Mouse (Mus musculus) myocyte (in vitro differentiated cells): ENCODE measurements at regions not wholly inside any gene's neighbourhood (a gene's known extent, or its start where the extent isn't known, plus 50 kb on each side); places are given as distances from the start of the nearest gene placed in this dataset.

ENCODE experiments used
- E2F4 ChIP-seq: IDR thresholded peaks from one replicate; pipeline ENCODE4 v1.6.1; 2011; ENCODE audit warnings: mild to moderate bottlenecking, control low read depth, moderate library complexity; ENCODE audit not compliant: insufficient read depth
- MYOD1 ChIP-seq, 3 experiments: IDR thresholded peaks; one replicate each; pipeline ENCODE4 v1.6.1; 2011; ENCODE audit warnings: control low read depth in 2 of 3, low read depth in 2 of 3, mild to moderate bottlenecking in 2 of 3, moderate library complexity in 1 of 3; ENCODE audit not compliant: insufficient read length in 2 of 3, control insufficient read depth in 1 of 3
- MYOG ChIP-seq, 3 experiments: IDR thresholded peaks; one replicate each; pipeline ENCODE4 v1.6.1; 2011; ENCODE audit warnings: control low read depth in 2 of 3, low read depth in 2 of 3, mild to moderate bottlenecking in 2 of 3; ENCODE audit not compliant: insufficient read length in 2 of 3, control insufficient read depth in 1 of 3, insufficient read depth in 1 of 3
- POLR2A ChIP-seq: IDR thresholded peaks from one replicate; pipeline ENCODE4 v1.6.1; 2011; ENCODE audit warnings: low read depth, mild to moderate bottlenecking, control low read depth, moderate library complexity; ENCODE audit not compliant: insufficient read length
- POLR2AphosphoS2 ChIP-seq: IDR thresholded peaks from one replicate; pipeline ENCODE4 v1.6.1; 2011; ENCODE audit warnings: low read depth, control low read depth; ENCODE audit not compliant: insufficient read length
- TCF12 ChIP-seq: IDR thresholded peaks from one replicate; pipeline ENCODE4 v1.6.1; 2011; ENCODE audit warnings: mild to moderate bottlenecking, control low read depth; ENCODE audit not compliant: poor library complexity, insufficient read depth, severe bottlenecking
- TCF3 ChIP-seq: IDR thresholded peaks from one replicate; pipeline ENCODE4 v1.6.1; 2011; ENCODE audit warnings: low read depth, control low read depth; ENCODE audit not compliant: insufficient read length
- USF1 ChIP-seq: IDR thresholded peaks from one replicate; pipeline ENCODE4 v1.6.1; 2011; ENCODE audit warnings: low read depth, mild to moderate bottlenecking, control low read depth, moderate library complexity

DNA sequence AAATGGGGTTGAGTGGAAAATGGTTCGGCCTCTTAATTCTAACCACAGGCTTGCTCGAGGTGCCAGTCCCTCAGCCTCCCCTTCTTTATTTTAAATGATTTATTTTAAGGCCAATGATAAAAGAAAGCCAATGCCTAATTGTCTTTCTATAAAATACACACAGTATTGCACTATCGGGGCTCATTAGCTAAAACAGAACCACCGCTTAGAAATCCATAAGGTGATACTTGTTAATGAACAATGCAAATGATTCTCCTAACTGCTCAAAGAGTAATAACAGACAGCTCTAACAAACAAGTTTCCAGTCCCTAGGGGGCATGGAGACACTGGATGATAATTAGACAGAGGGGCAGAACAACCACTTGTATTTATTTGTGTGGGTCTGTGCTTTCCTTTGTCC is 58.8 kb downstream of the Emx2 start:
- TF ChIP-seq USF1 = no peak
- no peak for TF ChIP-seq TCF12
- no peak for TF ChIP-seq POLR2A
- no peak for TF ChIP-seq MYOD1 (IDR thresholded peaks at IDR 0.05; ENCODE audit: control insufficient read depth in 1 of 3, insufficient read length in 2 of 3, low read depth in 2 of 3)
- no peak for TF ChIP-seq MYOG (IDR thresholded peaks at IDR 0.05; ENCODE audit: control insufficient read depth in 1 of 3, insufficient read depth in 1 of 3, insufficient read length in 2 of 3, low read depth in 2 of 3)
- TF ChIP-seq TCF3 = no peak
- no peak for TF ChIP-seq E2F4
- TF ChIP-seq POLR2AphosphoS2 = no peak
